Mouse (Mus musculus) heart, adult 2 months (tissue): ENCODE results near the gene Rpl18a. TPM values are rescaled to one million over a fixed set of nuclear protein-coding genes. Genes with fewer than 3 reads are reported as not detected.
A peak's percentile ranks its signal among the peaks of the same experiment; 100 is the strongest.

Experiments
- DNase-seq, 2 experiments: peaks; one replicate each; pipeline ENCODE4 v3.0.0; 2021
- H3K27ac ChIP-seq: fragments of 200-600 bp; 2 replicates; pipeline ENCODE4 v1.8.1; 2022
- H3K27me3 ChIP-seq: fragments of 200-500 bp; 2 replicates; pipeline ENCODE4 v1.6.1; 2012; ENCODE audit warnings: mild to moderate bottlenecking, low read length, inconsistent platforms, mixed read lengths; ENCODE audit not compliant: control insufficient read depth, insufficient read depth
- H3K36me3 ChIP-seq: fragments of 200-500 bp; 2 replicates; pipeline ENCODE4 v1.6.1; 2012; ENCODE audit warnings: low read length, inconsistent platforms; ENCODE audit not compliant: control insufficient read depth, insufficient read depth
- H3K4me1 ChIP-seq: fragments of 200-500 bp; 2 replicates; pipeline ENCODE4 v1.6.1; 2011; ENCODE audit warnings: low read length; ENCODE audit not compliant: control insufficient read depth, insufficient read depth
- H3K4me3 ChIP-seq: fragments of 200-600 bp; 2 replicates; pipeline ENCODE4 v1.8.1; 2022
- H3K79me2 ChIP-seq: fragments of 200-500 bp; replicated peaks from 2 replicates; pipeline ENCODE4 v1.6.1; 2012; ENCODE audit warnings: mild to moderate bottlenecking, inconsistent platforms, low read length, moderate library complexity, mixed read lengths; ENCODE audit not compliant: control insufficient read depth, insufficient read depth
- H3K9ac ChIP-seq: fragments of 200-500 bp; 2 replicates; pipeline ENCODE4 v1.6.1; 2012; ENCODE audit warnings: low read depth, mild to moderate bottlenecking, control low read depth, inconsistent platforms, low read length, mixed read lengths
- CTCF ChIP-seq: fragments of 200-600 bp; IDR thresholded peaks from 2 replicates; pipeline ENCODE4 v1.8.1; 2022; ENCODE audit warnings: antibody characterized with exemption, mild to moderate bottlenecking, moderate library complexity
- EP300 ChIP-seq: fragments of 200-500 bp; IDR thresholded peaks from 2 replicates; pipeline ENCODE4 v1.6.1; 2011; ENCODE audit warnings: low read depth, low read length, control low read depth; ENCODE audit not compliant: insufficient read depth
- POLR2A ChIP-seq: fragments of 200-500 bp; IDR thresholded peaks from 2 replicates; pipeline ENCODE4 v1.6.1; 2011; ENCODE audit warnings: mild to moderate bottlenecking, low read depth, low read length, control low read depth; ENCODE audit not compliant: insufficient read depth
- whole genome bisulfite sequencing: fragments of 180-500 bp; shearing (Covaris S2); methylation state at CpG from one replicate; pipeline ENCODE4 v1.1.7; 2018; 5-methylcytosine and 5-hydroxymethylcytosine counted together
- intact Hi-C: fragments of 180-260 bp; cut with DNase I; formaldehyde crosslinking; loops from one replicate; pipeline ENCODE4 v1.15.1; 2025
- polyA plus RNA-seq: library from polyadenylated mRNA; depleted of rRNA; stranded (reverse); fragments of >200 nt; gene quantifications from 2 replicates; pipeline ENCODE4 v1.2.3, GENCODE M21; 2012
- total RNA-seq, 2 experiments: library from RNA; stranded (reverse); gene quantifications; 2 replicates each; pipeline ENCODE4 v1.2.3; 2021

The Rpl18a gene
- total and polyA plus RNA-seq, 3 experiments = 909 to 2,387 (median 1,075) TPM

- no peaks in the 10 kb centered on the region for H3K79me2 ChIP-seq
- H3K36me3 ChIP-seq = no peaks in the 10 kb centered on the region
- DNase-seq = no peak
- H3K9ac ChIP-seq = no peak overlapping the region
- H3K27me3 ChIP-seq = no peaks in the 10 kb centered on the region
- no peaks in the 10 kb centered on the region for H3K4me1 ChIP-seq
- WGBS = 93% methylated on average over 11 of the region's 11 CpGs
- TF ChIP-seq POLR2A (no peak), EP300 (no peak), CTCF (no peak)
- no peak overlapping the region for H3K4me3 ChIP-seq
- no peak overlapping the region for H3K27ac ChIP-seq
- intact Hi-C loops = no loop called here
These were observed 34.5 kb upstream of the Rpl18a start for GRCm38 (mm10) chr8:70931731-70932130.

DNA sequence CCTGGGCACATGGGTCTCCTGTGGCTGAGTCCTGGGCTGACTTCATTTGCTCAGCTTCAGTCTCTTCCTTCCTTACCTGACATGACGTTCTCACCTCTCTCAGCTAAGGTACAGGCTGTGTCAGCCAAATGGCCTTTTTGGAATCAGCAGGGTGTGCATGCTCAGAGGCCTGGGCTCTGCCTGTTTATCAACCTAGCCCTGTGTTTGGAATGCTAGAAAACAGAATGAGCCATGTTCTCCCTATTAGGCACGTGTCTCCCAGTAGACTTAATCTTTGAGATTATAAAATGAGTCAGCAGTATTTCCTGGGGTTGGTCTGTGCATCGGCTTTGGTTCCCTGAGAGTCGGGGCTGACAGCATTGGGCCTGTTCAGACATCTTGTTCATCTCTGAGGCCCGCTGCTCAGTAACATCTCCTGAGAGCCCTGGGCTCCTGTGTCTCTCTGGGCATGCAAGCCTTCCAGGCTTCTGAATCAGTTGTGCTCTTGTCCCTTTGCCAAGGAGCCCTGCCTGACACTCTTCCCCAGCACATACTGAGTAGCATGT lies 31.6 kb upstream of the Rpl18a start:
- Histone ChIP-seq H3K27me3 (no peaks in the 10 kb centered on the region), H3K79me2 (no peaks in the 10 kb centered on the region), H3K4me1 (no peaks in the 10 kb centered on the region), H3K9ac (no peak overlapping the region), H3K4me3 (no peak overlapping the region), H3K27ac (no peak overlapping the region), H3K36me3 (no peaks in the 10 kb centered on the region)
- intact Hi-C loops = no loop called here
- WGBS = 31% methylated on average over 5 of the region's 5 CpGs
- TF ChIP-seq POLR2A = no peak
- no peak for TF ChIP-seq CTCF
- no peak for TF ChIP-seq EP300
- peak in 1 of 2 experiments; percentile 16 for DNase-seq

GRCm38 (mm10) chr8:70928096-70928495 lies 30.9 kb upstream of the Rpl18a start:
- Histone ChIP-seq H3K27me3 (no peaks in the 10 kb centered on the region), H3K79me2 (no peaks in the 10 kb centered on the region), H3K9ac (no peak overlapping the region), H3K4me1 (no peaks in the 10 kb centered on the region), H3K36me3 (no peaks in the 10 kb centered on the region), H3K27ac (no peak overlapping the region), H3K4me3 (no peak overlapping the region)
- peak in 1 of 2 experiments; percentile 28 for DNase-seq
- intact Hi-C loops = no loop called here
- TF ChIP-seq EP300 = no peak
- no peak for TF ChIP-seq POLR2A
- no peak for TF ChIP-seq CTCF
- 76% methylated on average over 3 of the region's 3 CpGs for WGBS

GRCm38 (mm10) chr8:70926396-70926795 lies 29.2 kb upstream of the Rpl18a start:
- Histone ChIP-seq H3K4me1 (no peaks in the 10 kb centered on the region), H3K27me3 (no peaks in the 10 kb centered on the region), H3K27ac (no peak overlapping the region), H3K36me3 (no peaks in the 10 kb centered on the region), H3K9ac (no peak overlapping the region), H3K4me3 (no peak overlapping the region), H3K79me2 (no peaks in the 10 kb centered on the region)
- TF ChIP-seq CTCF = no peak
- TF ChIP-seq POLR2A = no peak
- TF ChIP-seq EP300 = no peak
- 86% methylated on average over 5 of the region's 5 CpGs for WGBS
- peak in 1 of 2 experiments; percentile 6 for DNase-seq
- intact Hi-C loops = no loop called here

DNA sequence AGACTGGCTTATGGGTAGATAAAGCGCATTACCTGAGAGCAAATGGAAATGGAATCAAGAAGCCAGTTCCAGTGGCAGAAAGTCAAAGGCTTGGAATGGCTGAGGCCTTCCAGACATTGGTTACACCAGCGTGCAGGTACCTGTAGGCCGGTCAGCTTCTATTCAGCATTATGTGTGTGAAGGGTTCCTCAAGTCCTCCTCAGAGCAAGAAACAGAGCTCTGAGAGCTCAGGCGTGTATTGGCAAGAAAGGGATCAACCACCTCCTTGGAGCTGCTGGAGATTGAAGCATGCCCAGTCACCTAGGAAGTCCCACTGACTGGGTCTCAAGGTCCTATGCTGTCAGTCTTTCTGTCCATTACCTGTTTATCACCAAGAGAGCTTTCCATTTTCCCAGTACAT lies 28.5 kb upstream of the Rpl18a start:
- no peaks in the 10 kb centered on the region for H3K79me2 ChIP-seq
- no peaks in the 10 kb centered on the region for H3K27me3 ChIP-seq
- no peak overlapping the region for H3K27ac ChIP-seq
- no peak for DNase-seq
- H3K4me3 ChIP-seq = no peak overlapping the region
- intact Hi-C loops = no loop called here
- TF ChIP-seq EP300 (no peak), CTCF (no peak), POLR2A (no peak)
- no peaks in the 10 kb centered on the region for H3K36me3 ChIP-seq
- no peak overlapping the region for H3K9ac ChIP-seq
- no peaks in the 10 kb centered on the region for H3K4me1 ChIP-seq
- WGBS = 97% methylated on average over 4 of the region's 4 CpGs

DNA sequence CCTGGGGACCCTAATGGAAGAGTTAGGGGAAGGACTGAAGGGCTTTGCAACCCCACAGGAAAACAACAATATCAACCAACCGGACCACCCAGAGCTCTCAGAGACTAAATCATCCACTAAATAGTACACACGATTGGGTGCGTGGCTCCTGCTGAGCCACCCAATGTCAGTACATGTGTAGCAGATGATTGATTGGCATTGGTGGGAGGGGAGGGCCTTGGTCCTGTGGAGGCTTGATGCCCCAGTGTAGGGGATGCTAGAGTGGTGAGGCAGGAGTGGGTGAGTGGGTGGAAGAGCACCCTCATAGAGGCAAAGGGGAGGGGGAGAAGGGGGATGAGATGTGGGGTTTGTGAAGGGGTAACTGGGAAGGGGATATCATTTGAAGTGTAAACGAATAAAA lies 26.9 kb upstream of the Rpl18a start:
- Histone ChIP-seq H3K4me3 (no peak overlapping the region), H3K9ac (no peak overlapping the region), H3K27me3 (no peaks in the 10 kb centered on the region), H3K79me2 (no peaks in the 10 kb centered on the region), H3K27ac (no peak overlapping the region), H3K4me1 (no peaks in the 10 kb centered on the region), H3K36me3 (no peaks in the 10 kb centered on the region)
- DNase-seq = no peak
- TF ChIP-seq CTCF = no peak
- no peak for TF ChIP-seq EP300
- TF ChIP-seq POLR2A = no peak
- intact Hi-C loops = no loop called here
- 86% methylated on average over 4 of the region's 4 CpGs for WGBS
